Mouse (Mus musculus): Measurements from ENCODE around the gene Nms. TPM values are rescaled to one million over a fixed set of nuclear protein-coding genes. Genes with fewer than 3 reads are reported as not detected.

The Nms gene
- polyA plus RNA-seq (2012), result not detected in 2 replicates

DNA sequence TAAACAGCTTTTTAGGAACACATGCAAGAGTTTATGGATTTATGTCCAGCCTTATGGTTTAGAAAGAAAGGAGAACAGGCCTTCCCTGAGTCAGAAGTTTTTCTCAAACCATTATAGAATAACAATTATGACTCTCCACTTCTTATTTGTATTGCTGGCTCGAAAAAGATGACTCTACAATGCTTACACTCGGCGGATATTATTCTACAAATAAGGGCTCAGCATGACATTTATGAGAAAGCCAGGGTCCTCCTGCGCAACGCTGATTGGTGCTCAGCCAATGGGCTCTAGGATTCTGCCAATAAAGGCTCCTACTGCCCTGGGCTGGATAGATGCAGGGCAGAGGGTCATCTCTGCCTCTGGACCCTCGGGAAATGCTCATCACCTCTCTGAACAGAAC lies at the start of gene Nms:
Nms (plus strand) TSS at position 301 of the 400 bp plus-strand sequence.
- TF ChIP-seq GATA1 (IDR thresholded peaks at IDR 0.05; ENCODE audit: low read length), result no peak

- no peak for TF ChIP-seq GATA1 (IDR thresholded peaks at IDR 0.05; ENCODE audit: low read length)
These were observed 47.5 kb upstream of the Nms start for GRCm38 (mm10) chr1:38891444-38891843.

- TF ChIP-seq GATA1 (IDR thresholded peaks at IDR 0.05; ENCODE audit: low read length), result no peak
These were observed 45.9 kb upstream of the Nms start for GRCm38 (mm10) chr1:38893081-38893480.

GRCm38 (mm10) chr1:38897431-38898248 lies 41.3 kb upstream of the Nms start, which contains the start of gene Chst10:
Chst10 (minus strand) TSS chr1:38898161.
- TF ChIP-seq GATA1 (IDR thresholded peaks at IDR 0.05; ENCODE audit: low read length), result no peak

- no peak for TF ChIP-seq GATA1 (IDR thresholded peaks at IDR 0.05; ENCODE audit: low read length)
These were observed 36.4 kb upstream of the Nms start for GRCm38 (mm10) chr1:38902571-38902970.

DNA sequence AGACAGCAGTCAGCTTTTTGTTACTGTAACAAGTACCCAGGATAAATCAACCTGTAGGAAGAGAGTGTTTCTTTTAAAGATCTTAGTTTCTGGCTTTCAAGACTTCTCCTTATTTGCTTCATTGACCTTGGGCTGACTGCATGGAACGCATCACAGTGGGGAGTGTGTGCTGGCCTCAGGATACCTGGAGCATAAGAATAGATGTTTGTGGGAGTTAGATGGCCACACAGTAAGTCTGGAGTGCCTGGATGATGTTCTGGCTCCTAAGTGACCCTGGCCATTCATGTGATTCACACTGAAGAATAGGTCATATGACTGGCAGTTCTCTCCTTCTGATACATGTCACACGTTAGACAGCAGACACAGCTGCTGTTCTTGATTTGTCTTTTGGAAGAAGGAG lies 35.0 kb upstream of the Nms start:
- no peak for TF ChIP-seq GATA1 (IDR thresholded peaks at IDR 0.05; ENCODE audit: low read length)

DNA sequence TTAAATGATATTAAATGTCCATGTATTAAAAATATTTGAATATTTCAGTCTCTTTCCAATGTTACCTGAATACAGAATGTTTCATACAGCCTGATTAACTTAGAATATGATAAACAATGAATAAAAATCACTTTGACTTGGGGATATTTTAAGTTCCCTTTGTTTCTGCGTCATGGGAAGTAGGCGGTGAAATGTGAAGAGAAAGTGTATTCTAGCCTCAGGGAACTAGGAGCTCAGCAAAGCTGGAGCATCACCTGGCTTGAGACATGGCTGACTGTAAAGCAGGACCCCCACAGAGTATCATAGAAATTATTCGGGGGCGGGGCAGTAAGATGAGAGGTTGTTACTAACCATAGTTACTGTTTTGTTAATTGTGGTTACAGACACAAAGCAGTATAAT lies 10.0 kb upstream of the Nms start:
- no peak for TF ChIP-seq GATA1 (IDR thresholded peaks at IDR 0.05; ENCODE audit: low read length)

GRCm38 (mm10) chr1:38929468-38929867 lies 9.5 kb upstream of the Nms start:
- TF ChIP-seq GATA1 (IDR thresholded peaks at IDR 0.05; ENCODE audit: low read length), result no peak

- no peak for TF ChIP-seq GATA1 (IDR thresholded peaks at IDR 0.05; ENCODE audit: low read length)
These were observed 8.2 kb upstream of the Nms start for GRCm38 (mm10) chr1:38930767-38931166.

- TF ChIP-seq GATA1 (IDR thresholded peaks at IDR 0.05; ENCODE audit: low read length), result no peak
These were observed 4.3 kb upstream of the Nms start for GRCm38 (mm10) chr1:38934668-38935067.

- no peak for TF ChIP-seq GATA1 (IDR thresholded peaks at IDR 0.05; ENCODE audit: low read length)
These were observed 2.2 kb upstream of the Nms start for GRCm38 (mm10) chr1:38936780-38937179.

GRCm38 (mm10) chr1:38939608-38940007 lies 659 bp downstream of the Nms start:
- TF ChIP-seq GATA1 (IDR thresholded peaks at IDR 0.05; ENCODE audit: low read length), result no peak

DNA sequence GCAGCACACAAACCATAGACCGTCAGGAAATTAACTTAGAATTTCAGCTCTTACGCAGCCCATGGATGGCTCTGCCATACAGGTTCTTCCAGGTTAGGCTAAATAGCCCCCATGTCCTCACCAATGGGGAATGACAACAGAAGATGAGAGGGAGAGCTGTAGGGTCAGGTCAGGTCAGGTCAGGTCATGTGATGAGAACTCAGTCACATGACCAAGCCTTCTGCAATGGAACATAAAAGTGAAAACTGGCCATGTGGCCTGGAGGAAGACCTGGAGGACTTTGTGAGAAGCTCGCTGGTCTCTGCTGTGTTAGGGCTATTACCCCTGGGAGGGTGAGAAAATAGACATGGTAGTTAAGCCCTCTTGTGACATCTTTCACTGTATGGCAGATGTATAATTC lies 17.5 kb downstream of the Nms start:
- TF ChIP-seq GATA1 (IDR thresholded peaks at IDR 0.05; ENCODE audit: low read length), result no peak

DNA sequence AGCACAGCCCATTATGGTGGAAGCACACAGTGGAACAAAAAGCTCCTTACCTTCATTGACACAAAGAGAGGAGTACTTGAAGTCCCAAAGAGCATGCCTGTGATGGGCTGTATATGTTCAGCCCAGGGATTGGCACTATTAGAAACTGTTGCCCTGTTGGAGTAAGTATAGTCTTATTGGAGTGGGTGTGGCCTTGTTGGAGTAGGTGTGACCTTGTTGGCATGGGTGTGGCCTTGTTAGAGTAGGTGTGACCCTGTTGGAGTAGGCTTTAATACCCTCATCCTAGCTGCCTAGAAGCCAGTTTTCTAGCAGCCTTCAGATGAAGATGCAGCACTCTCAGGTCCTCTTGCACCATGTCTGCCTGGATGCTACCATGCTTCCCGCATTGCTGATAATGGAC lies 30.2 kb downstream of the Nms start:
- TF ChIP-seq GATA1 (IDR thresholded peaks at IDR 0.05; ENCODE audit: low read length), result no peak

GRCm38 (mm10) chr1:38971712-38972111 lies 32.8 kb downstream of the Nms start:
- TF ChIP-seq GATA1 (IDR thresholded peaks at IDR 0.05; ENCODE audit: low read length), result no peak

- no peak for TF ChIP-seq GATA1 (IDR thresholded peaks at IDR 0.05; ENCODE audit: low read length)
These were observed 34.1 kb downstream of the Nms start for GRCm38 (mm10) chr1:38972986-38973592.

- TF ChIP-seq GATA1 (IDR thresholded peaks at IDR 0.05; ENCODE audit: low read length), result no peak
These were observed 41.0 kb downstream of the Nms start for GRCm38 (mm10) chr1:38979953-38980352.

All from G1E-ER4 (cell line).